Mouse (Mus musculus): Measurements from ENCODE around the gene Krtdap. TPM values are rescaled to one million over a fixed set of nuclear protein-coding genes. Genes with fewer than 3 reads are reported as not detected.

Gene Krtdap
- polyA plus RNA-seq, 1 experiment from 2014 or later, result not detected

DNA sequence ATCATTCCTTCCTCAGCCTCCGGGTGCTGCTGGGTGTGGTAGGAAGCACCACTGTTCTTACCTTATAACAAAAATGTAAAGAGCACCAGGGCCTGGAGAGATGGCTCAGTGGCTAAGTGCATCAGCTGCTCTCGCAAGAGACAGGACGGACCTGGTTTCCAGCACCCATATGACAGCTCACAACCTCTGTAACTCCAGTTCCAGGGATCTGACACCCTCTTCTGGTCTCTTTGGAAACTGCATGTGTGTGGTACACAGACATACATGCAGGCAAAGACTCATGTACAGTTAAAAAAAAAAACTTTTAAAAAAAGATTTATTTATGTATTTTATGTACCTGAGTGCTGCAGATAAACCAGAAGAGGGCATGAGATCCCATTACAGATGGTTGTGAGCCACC, 15.6 kb downstream of the Krtdap start:
- H3K27me3 ChIP-seq (ENCODE audit: control insufficient read depth, insufficient read depth, low read length), result no peaks in the 10 kb centered on the region
- no peaks in the 10 kb centered on the region for H3K4me1 ChIP-seq (replicated peaks; ENCODE audit: control insufficient read depth, insufficient read depth, low read length)
- H3K36me3 ChIP-seq (replicated peaks; ENCODE audit: control insufficient read depth, insufficient read depth), result no peaks in the 10 kb centered on the region
- H3K9me3 ChIP-seq (ENCODE audit: control insufficient read depth, low read length), result peaks cover 12% of the 10 kb centered on the region
- H3K4me2 ChIP-seq (replicated peaks), result no peak overlapping the region
- no peak overlapping the region for H3K4me3 ChIP-seq (replicated peaks; ENCODE audit: low read length)
- no peak for ATAC-seq (ENCODE audit: low FRiP score)
- no peak for DNase-seq (ENCODE audit: low spot score)
- H3K27ac ChIP-seq, result no peak overlapping the region
- no peak overlapping the region for H3K9ac ChIP-seq
- 95% methylated on average over 3 of the region's 3 CpGs for WGBS

DNA sequence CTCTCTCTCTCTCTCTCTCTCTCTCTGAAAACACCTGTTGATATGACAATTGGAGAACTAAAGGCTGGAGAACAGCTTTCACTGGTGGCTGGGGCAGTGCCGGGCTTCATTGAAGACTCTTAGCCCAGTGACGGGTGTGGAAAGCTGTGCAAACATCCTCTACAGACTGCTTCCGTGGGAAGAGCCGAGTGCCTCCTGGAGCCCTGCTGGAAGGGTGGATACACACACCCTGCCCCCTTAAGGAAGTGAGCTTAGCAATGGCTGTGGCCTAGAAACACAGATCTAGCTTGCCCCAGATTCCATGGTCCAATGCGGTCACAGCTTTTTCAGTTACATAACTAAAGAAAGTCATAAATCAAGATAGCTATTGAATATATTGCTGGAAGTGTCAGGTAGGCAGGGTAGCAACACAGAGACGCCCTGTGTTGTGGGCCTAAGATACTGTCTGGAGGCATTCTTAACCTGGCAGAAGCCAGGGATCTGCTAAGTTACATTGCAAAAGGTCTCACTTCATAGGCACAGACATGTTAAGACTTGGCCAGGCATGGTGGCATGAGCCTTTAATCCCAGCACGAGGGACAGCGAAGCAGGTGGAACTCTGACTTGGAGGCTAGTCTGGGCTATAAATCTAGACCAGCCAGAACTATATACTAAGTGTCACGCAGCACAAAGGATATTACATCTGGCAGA, 16.5 kb downstream of the Krtdap start:
- H3K9me3 ChIP-seq (ENCODE audit: control insufficient read depth, low read length), result peaks cover 12% of the 10 kb centered on the region
- H3K27ac ChIP-seq, result no peak overlapping the region
- no peaks in the 10 kb centered on the region for H3K36me3 ChIP-seq (replicated peaks; ENCODE audit: control insufficient read depth, insufficient read depth)
- DNase-seq (ENCODE audit: low spot score) (no peak), ATAC-seq (ENCODE audit: low FRiP score) (no peak)
- no peaks in the 10 kb centered on the region for H3K4me1 ChIP-seq (replicated peaks; ENCODE audit: control insufficient read depth, insufficient read depth, low read length)
- no peak overlapping the region for H3K4me3 ChIP-seq (replicated peaks; ENCODE audit: low read length)
- 88% methylated on average over 9 of the region's 9 CpGs for WGBS
- H3K9ac ChIP-seq, result no peak overlapping the region
- H3K4me2 ChIP-seq (replicated peaks), result no peak overlapping the region
- H3K27me3 ChIP-seq (ENCODE audit: control insufficient read depth, insufficient read depth, low read length), result no peaks in the 10 kb centered on the region

DNA sequence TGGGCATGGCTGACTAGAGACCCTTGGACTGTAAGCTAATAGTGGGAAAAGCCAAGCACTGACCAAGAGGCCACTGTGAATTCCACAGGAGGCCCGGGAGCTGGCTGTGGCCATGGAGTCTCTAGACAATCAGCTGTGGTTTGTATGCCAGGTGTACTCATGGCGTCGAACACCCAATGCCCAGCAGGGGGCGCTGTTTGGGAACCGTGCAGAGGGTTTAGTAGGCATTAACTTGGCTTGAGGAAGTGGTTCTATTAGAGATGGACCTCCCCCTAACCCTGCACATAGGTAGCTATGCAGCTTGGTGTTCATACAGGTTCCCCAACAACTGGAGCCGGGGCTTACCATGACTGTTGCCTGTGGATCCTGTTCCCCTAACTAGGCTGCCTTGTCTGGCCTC, 18.2 kb downstream of the Krtdap start:
- Histone ChIP-seq H3K4me3 (replicated peaks; ENCODE audit: low read length) (no peak overlapping the region), H3K36me3 (replicated peaks; ENCODE audit: control insufficient read depth, insufficient read depth) (no peaks in the 10 kb centered on the region), H3K4me1 (replicated peaks; ENCODE audit: control insufficient read depth, insufficient read depth, low read length) (no peaks in the 10 kb centered on the region), H3K9ac (no peak overlapping the region), H3K27ac (no peak overlapping the region), H3K4me2 (replicated peaks) (no peak overlapping the region), H3K27me3 (ENCODE audit: control insufficient read depth, insufficient read depth, low read length) (no peaks in the 10 kb centered on the region), H3K9me3 (ENCODE audit: control insufficient read depth, low read length) (no peaks in the 10 kb centered on the region; the same call in 1 of the 2 replicates)
- ATAC-seq (ENCODE audit: low FRiP score) (no peak), DNase-seq (ENCODE audit: low spot score) (no peak)
- WGBS, result 47% methylated on average over 6 of the region's 6 CpGs

DNA sequence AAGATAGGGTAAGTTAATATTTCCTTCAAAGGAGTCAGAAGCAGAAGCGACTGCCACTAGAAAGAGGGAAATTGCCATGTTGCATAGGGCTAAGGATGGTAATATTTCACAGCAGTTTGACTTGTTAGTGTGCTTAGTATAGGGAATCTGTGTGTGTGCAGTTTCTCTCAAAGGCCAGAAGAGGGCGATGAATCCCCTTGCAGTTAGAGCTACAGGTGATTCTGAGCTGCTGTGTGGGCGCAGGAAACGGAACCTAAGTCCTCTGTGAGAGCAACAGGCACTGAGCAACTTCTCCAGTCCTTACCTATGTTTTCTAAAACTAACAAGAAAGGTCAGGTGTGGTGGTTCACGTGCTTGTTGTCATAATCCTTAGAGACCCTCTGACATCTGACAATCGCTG, 22.6 kb downstream of the Krtdap start:
- 57% methylated on average over 6 of the region's 6 CpGs for WGBS
- H3K27ac ChIP-seq, result no peak overlapping the region
- no peak for DNase-seq (ENCODE audit: low spot score)
- no peak overlapping the region for H3K4me3 ChIP-seq (replicated peaks; ENCODE audit: low read length)
- no peaks in the 10 kb centered on the region for H3K9me3 ChIP-seq (ENCODE audit: control insufficient read depth, low read length)
- no peaks in the 10 kb centered on the region for H3K4me1 ChIP-seq (replicated peaks; ENCODE audit: control insufficient read depth, insufficient read depth, low read length)
- H3K27me3 ChIP-seq (ENCODE audit: control insufficient read depth, insufficient read depth, low read length), result no peaks in the 10 kb centered on the region
- no peak overlapping the region for H3K9ac ChIP-seq
- no peak overlapping the region for H3K4me2 ChIP-seq (replicated peaks)
- H3K36me3 ChIP-seq (replicated peaks; ENCODE audit: control insufficient read depth, insufficient read depth), result no peaks in the 10 kb centered on the region
- ATAC-seq (ENCODE audit: low FRiP score), result no peak

DNA sequence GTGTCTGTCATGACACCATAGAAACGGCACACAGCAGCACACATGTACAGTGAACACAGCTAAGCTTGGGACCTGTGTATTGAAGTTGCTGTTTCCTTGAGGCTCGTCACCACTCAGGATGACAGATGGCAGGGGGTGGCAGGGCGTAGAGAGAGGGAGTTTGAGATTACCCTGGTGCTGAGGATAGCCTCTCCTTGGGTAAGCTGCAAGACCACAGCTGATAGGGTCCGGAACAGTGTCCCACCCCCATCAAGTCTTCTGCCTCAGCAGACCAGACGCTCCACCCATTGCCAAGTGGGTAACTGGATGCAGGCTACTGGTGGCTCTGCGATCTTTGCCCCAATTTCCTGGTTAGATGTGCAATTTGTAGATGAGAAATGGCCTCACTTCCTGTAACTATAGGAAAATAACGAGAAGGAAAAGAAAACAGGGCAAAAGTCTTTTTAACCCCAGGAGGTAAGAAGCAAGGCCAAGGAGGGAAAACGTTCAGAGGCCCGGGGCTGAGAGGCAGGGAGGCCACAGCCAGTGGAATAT, 24.1 kb downstream of the Krtdap start:
- H3K4me1 ChIP-seq (replicated peaks; ENCODE audit: control insufficient read depth, insufficient read depth, low read length), result no peaks in the 10 kb centered on the region
- H3K27ac ChIP-seq, result no peak overlapping the region
- no peaks in the 10 kb centered on the region for H3K36me3 ChIP-seq (replicated peaks; ENCODE audit: control insufficient read depth, insufficient read depth)
- H3K4me2 ChIP-seq (replicated peaks), result no peak overlapping the region
- 67% methylated on average over 9 of the region's 9 CpGs for WGBS
- no peak overlapping the region for H3K9ac ChIP-seq
- ATAC-seq (ENCODE audit: low FRiP score) (no peak), DNase-seq (ENCODE audit: low spot score) (no peak)
- H3K4me3 ChIP-seq (replicated peaks; ENCODE audit: low read length), result no peak overlapping the region
- no peaks in the 10 kb centered on the region for H3K27me3 ChIP-seq (ENCODE audit: control insufficient read depth, insufficient read depth, low read length)
- no peaks in the 10 kb centered on the region for H3K9me3 ChIP-seq (ENCODE audit: control insufficient read depth, low read length)

DNA sequence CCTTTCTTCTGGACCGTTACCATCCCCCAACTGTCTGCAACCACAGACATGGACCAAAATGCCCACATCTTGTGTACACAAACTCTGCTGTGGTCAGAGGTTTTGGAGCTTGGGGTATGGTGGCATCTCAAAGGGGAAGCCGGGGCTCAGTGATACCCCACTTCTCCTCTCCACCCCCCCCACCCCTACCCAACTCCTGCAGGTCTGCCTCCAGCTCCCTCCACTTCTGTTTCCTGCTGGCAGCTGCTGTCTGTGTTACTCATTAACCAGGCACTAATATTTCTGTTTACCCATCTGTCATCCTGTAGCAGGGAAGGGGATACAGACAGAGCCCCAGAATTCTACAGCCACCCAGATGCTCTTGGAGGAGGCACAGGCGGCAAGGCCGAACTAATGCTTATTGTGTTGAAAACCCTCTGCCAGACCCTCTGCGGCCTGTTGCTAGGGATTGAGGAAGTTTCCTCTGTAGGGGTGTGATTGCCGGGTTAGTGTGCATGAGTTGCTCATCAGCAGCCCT, 24.7 kb downstream of the Krtdap start:
- ATAC-seq (ENCODE audit: low FRiP score) (peak; percentile 24; the same call in 1 of the 2 replicates), DNase-seq (ENCODE audit: low spot score) (no peak)
- H3K36me3 ChIP-seq (replicated peaks; ENCODE audit: control insufficient read depth, insufficient read depth), result no peaks in the 10 kb centered on the region
- WGBS, result 50% methylated on average over 6 of the region's 6 CpGs
- no peaks in the 10 kb centered on the region for H3K9me3 ChIP-seq (ENCODE audit: control insufficient read depth, low read length)
- H3K4me2 ChIP-seq (replicated peaks), result no peak overlapping the region
- no peak overlapping the region for H3K27ac ChIP-seq
- H3K9ac ChIP-seq, result no peak overlapping the region
- H3K4me3 ChIP-seq (replicated peaks; ENCODE audit: low read length), result no peak overlapping the region
- no peaks in the 10 kb centered on the region for H3K27me3 ChIP-seq (ENCODE audit: control insufficient read depth, insufficient read depth, low read length)
- H3K4me1 ChIP-seq (replicated peaks; ENCODE audit: control insufficient read depth, insufficient read depth, low read length), result no peaks in the 10 kb centered on the region

DNA sequence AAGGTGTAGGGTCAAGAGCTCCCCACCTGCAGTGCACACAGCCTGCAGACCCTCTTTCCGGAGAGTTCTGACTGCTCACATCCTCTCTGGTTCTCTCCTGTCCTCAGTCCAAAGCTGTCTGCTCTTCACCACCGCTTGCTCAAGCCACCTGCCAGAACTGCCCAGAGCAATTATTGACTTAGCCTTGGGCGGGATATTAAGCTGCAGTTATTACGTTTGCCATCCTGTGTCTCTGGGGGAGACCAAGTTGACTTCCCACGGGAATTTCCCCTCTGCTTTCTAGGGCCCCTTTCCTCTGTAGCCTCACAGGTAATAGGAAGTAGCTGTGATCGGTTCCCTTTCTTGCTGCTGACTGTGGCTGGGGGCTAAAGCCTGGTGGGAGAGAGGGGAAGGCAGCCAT, 32.4 kb downstream of the Krtdap start:
- DNase-seq (ENCODE audit: low spot score) (no peak), ATAC-seq (ENCODE audit: low FRiP score) (no peak)
- H3K4me2 ChIP-seq (replicated peaks), result no peak overlapping the region
- H3K27me3 ChIP-seq (ENCODE audit: control insufficient read depth, insufficient read depth, low read length), result no peaks in the 10 kb centered on the region
- no peak overlapping the region for H3K9ac ChIP-seq
- H3K27ac ChIP-seq, result no peak overlapping the region
- H3K4me1 ChIP-seq (replicated peaks; ENCODE audit: control insufficient read depth, insufficient read depth, low read length), result no peaks in the 10 kb centered on the region
- no peak overlapping the region for H3K4me3 ChIP-seq (replicated peaks; ENCODE audit: low read length)
- H3K9me3 ChIP-seq (ENCODE audit: control insufficient read depth, low read length), result no peaks in the 10 kb centered on the region
- WGBS, result 73% methylated on average over 6 of the region's 6 CpGs
- no peaks in the 10 kb centered on the region for H3K36me3 ChIP-seq (replicated peaks; ENCODE audit: control insufficient read depth, insufficient read depth)

DNA sequence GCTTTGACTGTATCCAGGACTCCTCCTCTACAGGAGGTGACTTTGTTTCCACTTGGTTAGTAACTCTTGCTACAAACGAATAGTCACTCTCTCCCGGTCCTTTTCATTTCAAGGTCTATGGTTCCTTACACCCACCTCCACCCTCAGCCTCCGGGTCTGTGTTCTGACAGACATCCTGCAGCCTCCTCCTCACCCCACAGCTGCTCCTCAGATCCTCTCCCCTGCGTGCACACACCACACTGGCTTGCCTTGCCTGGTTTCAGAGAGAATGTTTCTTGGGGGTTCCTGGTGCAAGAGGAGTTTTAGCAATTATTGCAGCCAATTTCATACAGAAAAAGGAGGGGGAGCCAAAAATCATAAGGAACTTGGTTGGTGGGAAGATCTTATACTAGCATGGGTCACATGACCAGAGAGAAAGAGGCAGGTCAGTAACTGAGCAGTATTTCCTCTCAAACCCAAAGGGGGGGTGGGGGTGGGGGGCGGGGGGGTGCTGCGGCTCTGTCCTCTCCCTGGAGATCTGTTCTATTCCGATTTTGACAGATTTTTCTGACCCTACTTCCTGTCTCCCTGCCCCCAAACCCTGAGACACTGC, 33.3 kb downstream of the Krtdap start:
- no peaks in the 10 kb centered on the region for H3K36me3 ChIP-seq (replicated peaks; ENCODE audit: control insufficient read depth, insufficient read depth)
- H3K9me3 ChIP-seq (ENCODE audit: control insufficient read depth, low read length), result no peaks in the 10 kb centered on the region
- no peak for DNase-seq (ENCODE audit: low spot score)
- H3K4me2 ChIP-seq (replicated peaks), result no peak overlapping the region
- WGBS, result 74% methylated on average over 7 of the region's 7 CpGs
- no peak overlapping the region for H3K4me3 ChIP-seq (replicated peaks; ENCODE audit: low read length)
- H3K27ac ChIP-seq, result no peak overlapping the region
- no peaks in the 10 kb centered on the region for H3K4me1 ChIP-seq (replicated peaks; ENCODE audit: control insufficient read depth, insufficient read depth, low read length)
- H3K9ac ChIP-seq, result no peak overlapping the region
- ATAC-seq (ENCODE audit: low FRiP score), result no peak
- H3K27me3 ChIP-seq (ENCODE audit: control insufficient read depth, insufficient read depth, low read length), result no peaks in the 10 kb centered on the region

DNA sequence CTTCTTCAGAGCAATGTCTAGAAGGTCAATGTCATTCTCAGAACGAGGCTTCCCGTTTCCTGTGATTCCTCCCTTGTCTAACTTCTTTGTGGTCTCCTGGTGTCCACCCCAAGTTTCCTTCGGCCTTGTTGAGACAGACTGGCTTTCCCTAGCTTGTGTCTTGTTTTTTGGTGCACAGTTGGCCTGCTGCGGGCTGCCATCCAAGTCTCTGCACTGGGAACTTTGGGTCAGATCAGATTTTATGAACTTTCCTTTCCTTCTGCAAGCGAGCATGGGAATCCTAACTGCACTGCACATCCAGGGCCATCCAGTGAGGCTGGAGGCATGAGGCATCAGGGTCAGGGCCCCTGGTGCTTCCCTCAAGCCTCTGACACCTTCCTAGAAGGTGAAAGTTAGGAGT, 33.8 kb downstream of the Krtdap start:
- ATAC-seq (ENCODE audit: low FRiP score), result no peak

More for the DNA sequence above, 33.8 kb downstream of the Krtdap start:
- Histone ChIP-seq H3K4me2 (replicated peaks) (no peak overlapping the region), H3K27ac (no peak overlapping the region), H3K9ac (no peak overlapping the region), H3K9me3 (ENCODE audit: control insufficient read depth, low read length) (no peaks in the 10 kb centered on the region), H3K4me3 (replicated peaks; ENCODE audit: low read length) (no peak overlapping the region), H3K27me3 (ENCODE audit: control insufficient read depth, insufficient read depth, low read length) (no peaks in the 10 kb centered on the region), H3K36me3 (replicated peaks; ENCODE audit: control insufficient read depth, insufficient read depth) (no peaks in the 10 kb centered on the region), H3K4me1 (replicated peaks; ENCODE audit: control insufficient read depth, insufficient read depth, low read length) (no peaks in the 10 kb centered on the region)
- DNase-seq (ENCODE audit: low spot score), result no peak
- WGBS, result 77% methylated on average over 5 of the region's 5 CpGs
